Mouse (Mus musculus) spleen, adult 2 months (tissue): ENCODE measurements around the gene D17Wsu92e. TPM values are rescaled to one million over a fixed set of nuclear protein-coding genes. Genes with fewer than 3 reads are reported as not detected.

ENCODE experiments used
- DNase-seq, 2 experiments: peaks; one replicate each; pipeline versions ENCODE4 v3.0.0 to v3.0.0-alpha.2; 2012 to 2021; ENCODE audit warnings: low spot score in 2 of 2, low read depth in 1 of 2
- H3K27ac ChIP-seq: fragments of 200-500 bp; 2 replicates; pipeline ENCODE4 v1.5.1; 2012; ENCODE audit warnings: low read length, inconsistent platforms; ENCODE audit not compliant: insufficient read depth
- H3K27me3 ChIP-seq: fragments of 200-500 bp; 2 replicates; pipeline ENCODE4 v1.6.1; 2012; ENCODE audit warnings: mild to moderate bottlenecking, moderate library complexity, low read length, inconsistent platforms; ENCODE audit not compliant: control insufficient read depth, insufficient read depth
- H3K36me3 ChIP-seq: fragments of 200-500 bp; 2 replicates; pipeline ENCODE4 v1.6.1; 2012; ENCODE audit warnings: mild to moderate bottlenecking, low read length, inconsistent platforms; ENCODE audit not compliant: control insufficient read depth, insufficient read depth
- H3K4me1 ChIP-seq: fragments of 200-500 bp; 2 replicates; pipeline ENCODE4 v1.6.1; 2011; ENCODE audit warnings: inconsistent platforms; ENCODE audit not compliant: control insufficient read depth, insufficient read depth, insufficient read length
- H3K4me3 ChIP-seq: fragments of 200-500 bp; 2 replicates; pipeline ENCODE4 v1.5.1; 2011; ENCODE audit warnings: mild to moderate bottlenecking, inconsistent platforms; ENCODE audit not compliant: insufficient read depth, insufficient read length; ENCODE audit errors: extremely low read depth
- CTCF ChIP-seq: fragments of 200-500 bp; IDR thresholded peaks from 2 replicates; pipeline ENCODE4 v1.5.1; 2011; ENCODE audit warnings: mild to moderate bottlenecking, inconsistent platforms; ENCODE audit not compliant: insufficient read depth, insufficient read length, insufficient replicate concordance; ENCODE audit errors: extremely low read depth
- POLR2A ChIP-seq: fragments of 200-500 bp; IDR thresholded peaks from 2 replicates; pipeline ENCODE4 v1.6.1; 2011; ENCODE audit warnings: low read depth, low read length, inconsistent platforms
- WGBS: fragments of 180-500 bp; shearing (Covaris S2); methylation state at CpG from one replicate; pipeline ENCODE4 v1.1.7; 2018; 5-methylcytosine and 5-hydroxymethylcytosine counted together
- polyA plus RNA-seq: library from polyadenylated mRNA; depleted of rRNA; stranded (reverse); fragments of >200 nt; gene quantifications from 2 replicates; pipeline ENCODE4 v1.2.3, GENCODE M21; 2012

The D17Wsu92e gene
- polyA plus RNA-seq, 1 experiment: 63.8 TPM

DNA sequence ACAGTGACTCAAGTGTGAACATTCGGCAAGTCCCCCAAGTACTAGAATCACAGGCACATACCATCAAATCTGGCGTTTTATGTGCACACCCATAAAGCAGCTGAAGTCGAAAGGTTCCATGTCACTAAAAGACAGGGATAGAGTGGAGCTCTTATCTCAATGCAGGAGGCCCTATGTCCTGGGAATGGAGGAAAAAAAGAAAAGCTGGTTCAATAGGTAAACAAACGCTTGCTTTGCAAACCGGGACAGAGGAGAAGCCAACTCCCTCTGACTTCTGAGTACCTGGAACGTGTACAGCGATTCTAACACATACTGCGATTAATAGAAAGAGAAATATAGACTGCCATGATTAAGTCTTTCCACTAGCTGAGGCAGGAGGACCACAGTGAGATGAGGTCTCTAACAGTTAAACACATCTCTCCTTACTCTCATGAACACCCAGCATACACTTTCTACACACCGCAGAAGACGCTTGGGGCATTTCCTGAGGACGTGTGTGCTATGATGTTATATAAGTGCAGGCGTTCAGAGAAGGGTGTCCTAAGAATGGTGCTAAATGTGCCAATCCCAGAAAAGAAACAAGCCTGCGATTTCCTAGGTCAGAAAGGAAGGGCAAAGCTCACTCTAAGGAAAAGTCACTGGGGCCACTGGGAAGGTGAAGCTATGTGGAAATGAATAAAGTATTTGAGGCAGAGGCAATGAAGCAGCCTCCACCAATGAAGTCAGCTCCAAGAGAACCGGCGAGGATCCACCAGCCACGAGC lies 9.7 kb downstream of the D17Wsu92e start:
- Histone ChIP-seq H3K4me3 (no peak overlapping the region), H3K27ac (no peak overlapping the region), H3K4me1 (peaks cover 5% of the 10 kb centered on the region; the same call in 1 of the 2 replicates), H3K36me3 (no peaks in the 10 kb centered on the region), H3K27me3 (no peaks in the 10 kb centered on the region)
- 77% methylated on average over 16 of the region's 16 CpGs for WGBS
- TF ChIP-seq CTCF (no peak), POLR2A (no peak)
- DNase-seq: no peak

DNA sequence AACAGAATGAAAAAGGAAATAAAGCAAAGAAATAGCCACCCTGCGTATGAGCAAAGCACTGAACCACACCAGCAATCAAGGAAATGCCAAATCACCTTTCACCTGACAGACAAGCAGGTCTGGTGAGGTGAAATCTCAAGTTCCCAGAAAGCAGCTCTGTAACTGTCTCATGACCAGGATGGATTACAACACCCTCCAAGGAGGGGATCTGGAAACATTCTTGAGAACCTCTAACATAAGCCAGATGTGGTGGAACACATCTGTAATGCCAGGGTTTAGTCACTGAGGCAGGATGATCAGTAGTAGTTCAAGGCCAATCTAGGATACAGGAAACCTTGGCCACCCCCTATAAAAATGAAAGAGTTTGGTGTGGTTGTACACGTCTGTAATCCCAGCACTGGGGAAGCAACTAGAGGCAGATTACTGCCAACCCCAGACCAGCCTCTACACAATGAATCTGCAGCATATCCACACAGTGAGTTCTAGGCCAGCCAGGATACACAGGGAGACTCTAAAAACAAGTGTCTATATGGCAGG lies 12.8 kb downstream of the D17Wsu92e start:
- Histone ChIP-seq H3K36me3 (no peaks in the 10 kb centered on the region), H3K27me3 (no peaks in the 10 kb centered on the region), H3K4me1 (peaks cover 5% of the 10 kb centered on the region; the same call in 1 of the 2 replicates), H3K27ac (no peak overlapping the region), H3K4me3 (no peak overlapping the region)
- DNase-seq: no peak
- TF ChIP-seq POLR2A (no peak), CTCF (no peak)
- WGBS: 69% methylated on average over 2 of the region's 2 CpGs

DNA sequence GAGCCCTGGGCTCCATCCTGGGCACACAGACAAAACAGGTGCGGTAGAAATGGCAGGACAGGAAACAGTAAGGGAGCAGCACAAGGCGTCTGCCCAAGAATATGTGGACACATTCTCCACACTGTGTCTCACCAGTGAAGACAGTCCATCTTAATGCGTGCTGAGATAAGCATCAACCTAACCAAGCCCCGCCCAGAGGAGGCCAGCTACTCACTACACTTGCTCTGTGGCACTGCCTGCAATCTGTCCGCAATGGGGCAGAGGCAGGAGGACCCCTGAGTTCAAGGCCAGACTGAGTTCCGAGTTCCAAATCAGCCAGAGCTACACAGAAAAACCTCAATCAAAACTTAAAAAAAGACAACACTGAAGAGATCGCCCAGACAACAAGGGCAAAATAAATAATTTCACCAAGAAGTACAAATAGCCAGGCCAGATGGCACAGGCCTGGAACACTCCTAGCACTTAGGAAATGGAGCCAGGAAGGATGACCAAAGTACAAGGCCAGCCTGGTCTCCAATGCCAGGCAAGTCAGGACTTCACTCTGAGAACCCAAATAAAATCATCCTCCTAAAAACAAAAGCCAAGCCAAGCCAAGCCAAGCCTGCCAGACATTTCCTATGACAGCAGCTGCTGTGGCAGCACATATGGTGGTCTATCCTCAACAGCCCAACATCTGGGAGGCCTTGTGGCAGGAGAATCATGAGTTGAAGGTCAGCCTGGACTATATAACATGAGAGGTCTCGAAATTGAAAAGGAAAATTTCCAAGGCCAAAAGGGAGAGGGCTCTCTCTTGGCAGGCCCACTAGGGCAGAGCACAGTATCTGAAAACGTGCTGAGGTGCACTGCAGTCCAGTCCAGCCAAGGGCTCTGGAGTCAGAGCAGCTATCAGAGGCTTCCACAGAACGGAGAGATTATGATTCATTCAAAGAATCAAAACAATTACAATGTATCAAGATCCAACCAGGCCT lies 15.4 kb downstream of the D17Wsu92e start:
- 81% methylated on average over 10 of the region's 10 CpGs for WGBS
- TF ChIP-seq POLR2A (no peak), CTCF (no peak)
- no peaks in the 10 kb centered on the region for H3K36me3 ChIP-seq
- DNase-seq: no peak
- no peak overlapping the region for H3K27ac ChIP-seq
- H3K27me3 ChIP-seq: no peaks in the 10 kb centered on the region
- no peak overlapping the region for H3K4me3 ChIP-seq
- H3K4me1 ChIP-seq: peaks cover 5% of the 10 kb centered on the region; the same call in 1 of the 2 replicates

DNA sequence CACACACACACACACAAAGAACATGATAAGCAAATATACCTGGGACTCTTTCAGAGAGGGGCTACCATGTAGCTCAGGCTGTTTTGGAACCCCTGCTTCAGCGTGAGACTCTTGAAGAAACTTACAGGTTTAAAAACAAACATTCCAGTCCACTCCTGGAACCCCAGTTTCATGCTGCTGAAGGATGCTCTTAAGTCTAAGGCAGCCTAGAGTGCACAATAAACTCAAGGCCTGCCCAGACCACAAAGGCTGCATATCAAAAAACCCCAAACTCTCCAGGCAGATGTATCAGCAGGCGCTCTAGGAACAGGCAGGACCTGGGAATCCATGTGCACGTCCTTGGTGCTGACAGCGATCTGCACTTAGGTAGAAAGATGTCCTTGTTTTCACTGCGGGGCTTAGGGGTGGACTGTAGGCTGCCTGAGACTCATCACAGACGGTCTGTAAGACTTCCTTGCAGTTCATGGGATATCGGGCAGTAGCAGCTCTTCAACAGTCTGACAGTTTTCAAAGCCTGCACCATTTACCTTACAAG lies 16.2 kb downstream of the D17Wsu92e start:
- WGBS: 92% methylated on average over 7 of the region's 7 CpGs
- TF ChIP-seq POLR2A (no peak), CTCF (no peak)
- no peak for DNase-seq
- Histone ChIP-seq H3K27ac (no peak overlapping the region), H3K4me1 (peaks cover 11% of the 10 kb centered on the region; the same call in 1 of the 2 replicates), H3K4me3 (no peak overlapping the region), H3K36me3 (no peaks in the 10 kb centered on the region), H3K27me3 (no peaks in the 10 kb centered on the region)

DNA sequence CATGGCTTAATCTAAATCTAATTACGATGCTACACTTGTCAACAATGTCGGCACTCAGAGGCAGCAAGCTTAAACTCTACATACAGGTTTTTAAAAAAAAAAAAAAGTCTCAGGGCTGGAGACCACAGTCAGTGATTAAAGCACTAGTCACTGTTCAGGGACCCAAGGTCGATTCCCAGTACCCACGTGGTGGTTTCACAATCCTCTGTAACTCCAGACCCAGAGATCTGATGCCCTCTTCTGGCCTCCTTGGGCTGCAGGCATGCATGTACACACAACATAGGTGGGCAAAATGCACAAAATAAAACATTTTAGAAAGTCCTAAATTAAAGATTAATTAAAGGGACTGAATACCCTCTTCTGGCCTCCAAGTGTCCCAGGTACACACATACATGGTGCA lies 16.7 kb downstream of the D17Wsu92e start:
- H3K4me3 ChIP-seq: no peak overlapping the region
- H3K4me1 ChIP-seq: peaks cover 11% of the 10 kb centered on the region; the same call in 1 of the 2 replicates
- 84% methylated on average over 4 of the region's 4 CpGs for WGBS
- no peaks in the 10 kb centered on the region for H3K36me3 ChIP-seq
- H3K27ac ChIP-seq: no peak overlapping the region
- DNase-seq: no peak
- no peaks in the 10 kb centered on the region for H3K27me3 ChIP-seq
- no peak for TF ChIP-seq CTCF
